Mouse (Mus musculus) heart, postnatal 10 days (tissue): Measurements from ENCODE around the gene Hrk. TPM values are rescaled to one million over a fixed set of nuclear protein-coding genes. Genes with fewer than 3 reads are reported as not detected.

Experiments used
- DNase-seq, 2 experiments: peaks; one replicate each; pipeline ENCODE4 v3.0.0; 2021
- intact Hi-C: fragments of 180-260 bp; cut with DNase I; formaldehyde crosslinking; loops from one replicate; pipeline ENCODE4 v1.15.1; 2025
- total RNA-seq, 2 experiments: library from RNA; stranded (reverse); gene quantifications; 2 replicates each; pipeline ENCODE4 v1.2.3; 2021

The Hrk gene
- total RNA-seq, result under 1 TPM; 0.30 to 0.38 TPM

DNA sequence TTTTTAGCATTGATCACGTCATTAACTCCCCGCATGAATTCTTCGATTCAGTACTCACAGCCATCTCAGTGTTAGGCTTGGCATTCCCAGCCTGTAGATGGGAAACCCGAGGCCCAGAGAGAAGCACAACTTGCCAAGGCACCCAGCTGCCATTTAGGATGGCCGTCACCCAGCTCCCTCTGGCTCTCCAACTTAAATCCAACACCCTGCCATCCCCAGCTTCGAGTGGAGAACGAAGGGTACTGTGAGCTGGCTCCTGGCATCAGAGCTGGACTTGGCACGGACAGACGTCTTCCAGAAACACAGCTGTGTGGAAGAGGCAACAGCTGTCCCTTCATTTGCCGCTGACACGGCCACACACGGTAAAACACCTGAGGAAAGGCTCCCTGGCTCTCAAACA lies at the start of gene Hrk:
TSS of gene Hrk (plus strand) at position 68 of the 400 bp plus-strand sequence.
- no peak for DNase-seq
- intact Hi-C loops, result no loop called here

DNA sequence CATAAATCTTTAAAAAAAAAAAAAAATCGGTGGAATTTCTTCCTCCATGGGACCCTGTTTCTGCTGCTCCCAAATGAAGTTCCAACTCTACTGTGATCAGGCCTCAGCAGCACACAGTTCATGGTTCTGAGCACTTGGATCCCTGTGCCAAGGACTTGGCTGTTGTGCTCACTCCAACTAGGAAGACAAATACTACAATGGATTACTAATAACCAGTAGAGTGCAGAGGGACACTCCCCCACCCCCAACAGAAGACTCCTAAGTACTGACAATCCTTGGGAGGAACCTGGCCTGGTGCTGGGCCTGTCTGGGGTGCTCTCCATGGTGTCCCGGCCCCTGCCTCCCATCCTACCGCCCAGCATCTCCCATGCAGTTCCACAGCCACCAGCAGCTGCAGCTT lies 46.1 kb upstream of the Hrk start:
- intact Hi-C loops, result no loop called here
- DNase-seq, result no peak

GRCm38 (mm10) chr5:118118922-118119321 lies 45.5 kb upstream of the Hrk start:
- DNase-seq, result no peak
- intact Hi-C loops, result no loop called here

DNA sequence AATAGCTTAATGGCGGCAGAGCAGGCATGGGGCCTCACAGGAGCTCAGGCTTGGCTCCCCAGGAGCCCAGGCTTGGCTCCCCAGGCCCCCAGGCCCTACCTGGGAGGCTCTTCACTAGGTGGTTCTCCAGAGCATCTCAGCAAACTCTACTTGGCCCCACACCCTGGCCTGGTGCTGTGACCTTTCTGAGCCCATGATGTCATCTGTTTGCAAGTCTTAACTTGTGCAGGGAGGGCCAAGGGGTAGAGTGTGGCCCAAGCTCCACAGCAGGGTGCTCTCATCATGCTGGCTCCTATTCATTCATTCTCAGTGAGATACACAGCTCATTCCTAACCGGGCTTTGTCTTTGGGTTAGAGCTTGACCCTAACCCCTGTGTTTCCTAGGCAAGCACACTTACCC lies 43.8 kb upstream of the Hrk start:
- intact Hi-C loops, result no loop called here

GRCm38 (mm10) chr5:118121928-118122327 lies 42.5 kb upstream of the Hrk start:
- intact Hi-C loops, result no loop called here
- DNase-seq, result no peak

More for the DNA sequence above, 43.8 kb upstream of the Hrk start:
- DNase-seq, result no peak

DNA sequence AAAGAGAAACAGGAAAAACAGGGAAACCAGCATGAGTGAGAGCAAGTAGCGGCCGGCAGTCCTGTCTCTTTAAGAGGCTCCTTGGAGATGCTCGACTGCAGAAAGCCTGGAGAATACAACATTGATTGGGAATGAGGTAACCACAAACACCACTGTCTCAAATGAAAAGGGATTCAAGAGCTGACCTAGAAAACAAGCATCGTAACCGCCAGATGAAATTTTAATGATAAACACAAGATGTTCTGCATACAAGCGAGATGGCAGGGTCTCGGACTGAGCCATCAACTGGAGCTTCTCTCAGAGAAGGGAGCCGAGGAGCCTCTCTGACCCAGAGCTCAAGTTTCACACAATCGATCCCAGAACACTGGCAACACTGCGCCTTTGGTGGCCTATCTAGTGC lies 41.4 kb upstream of the Hrk start:
- no peak for DNase-seq
- intact Hi-C loops, result no loop called here

GRCm38 (mm10) chr5:118126671-118127070 lies 37.8 kb upstream of the Hrk start:
- intact Hi-C loops, result no loop called here
- DNase-seq, result no peak

DNA sequence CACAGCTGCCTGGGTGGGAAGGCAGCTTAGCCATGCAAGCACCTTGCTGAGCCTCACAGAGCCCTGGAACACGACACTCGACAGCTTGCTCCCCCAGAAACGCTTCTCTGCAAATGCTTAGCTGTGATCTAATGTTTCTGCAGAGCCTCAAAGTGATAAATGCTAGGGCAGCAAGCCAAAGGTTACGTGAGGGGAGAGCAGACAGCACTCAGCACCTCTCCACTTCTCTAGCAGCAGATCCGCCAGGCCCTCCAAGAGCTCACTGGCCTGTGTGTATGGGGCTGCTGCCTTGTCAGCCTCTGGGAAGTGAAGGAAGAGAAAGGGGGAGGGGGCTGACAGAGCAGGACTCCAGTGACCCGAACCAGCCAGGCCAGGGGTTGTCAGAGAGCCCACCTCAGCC lies 36.2 kb upstream of the Hrk start:
- peak; percentile 76 to 77 for DNase-seq
- intact Hi-C loops, result no loop called here

DNA sequence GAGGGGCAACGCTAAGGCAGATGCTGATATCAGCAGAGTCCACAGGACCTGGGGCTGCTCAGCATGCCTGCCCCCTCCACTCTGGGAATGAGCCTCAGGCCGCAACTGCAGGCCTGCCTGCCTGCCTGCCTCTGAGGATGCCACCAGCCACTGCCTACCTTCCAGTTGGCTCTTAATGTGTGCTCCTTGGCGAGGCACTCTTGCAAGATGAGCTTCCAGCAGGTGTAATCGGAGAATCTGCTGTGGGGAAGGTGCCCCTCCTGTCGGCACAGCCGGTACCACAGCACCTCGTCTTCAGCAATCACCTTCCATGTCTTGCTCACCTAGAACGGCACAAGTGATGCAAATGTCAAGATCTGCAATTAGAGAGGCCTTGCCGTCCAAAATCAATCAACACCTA lies 35.8 kb upstream of the Hrk start:
- DNase-seq, result no peak
- intact Hi-C loops, result no loop called here

DNA sequence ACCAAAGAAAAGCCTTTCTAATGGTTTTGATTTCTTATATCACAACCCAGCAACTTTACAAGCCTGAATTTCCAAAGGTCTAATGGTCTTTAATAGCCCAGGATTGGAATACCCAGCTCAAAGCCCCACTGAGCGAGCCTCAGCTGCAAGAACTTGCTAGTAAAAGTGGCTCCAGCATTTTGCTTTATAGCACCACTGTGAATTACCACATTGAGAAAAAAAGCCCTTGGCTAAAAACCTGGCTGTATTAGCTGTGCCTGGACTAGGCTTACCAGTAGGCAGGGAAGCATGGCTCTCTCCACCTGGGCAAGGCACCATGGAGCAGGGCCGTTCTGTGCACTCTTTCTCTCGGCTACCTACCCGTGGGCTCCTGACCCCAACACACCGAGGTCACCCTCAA lies 28.1 kb upstream of the Hrk start:
- no peak for DNase-seq
- intact Hi-C loops, result no loop called here

DNA sequence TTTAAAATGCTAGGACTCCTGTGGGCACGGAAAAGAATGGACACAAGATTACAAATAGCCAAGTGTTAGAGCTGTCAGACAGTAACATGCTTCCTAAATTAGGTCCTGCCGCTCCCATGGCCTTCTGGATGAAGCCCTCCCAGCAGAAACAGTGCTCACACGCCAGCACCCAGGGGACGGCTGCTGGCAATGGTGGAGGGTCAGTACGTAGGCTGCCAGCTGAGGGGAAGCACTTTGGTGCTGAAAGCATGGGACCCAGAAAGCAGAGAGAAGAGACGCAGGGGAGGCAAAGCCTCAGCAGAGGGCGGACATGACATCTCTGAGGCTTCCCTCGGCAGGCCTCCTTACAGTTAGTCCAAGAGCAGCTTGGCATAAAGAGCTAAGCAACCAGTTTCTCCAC lies 24.8 kb upstream of the Hrk start:
- no peak for DNase-seq

GRCm38 (mm10) chr5:118142471-118142870 lies 22.0 kb upstream of the Hrk start:
- no peak for DNase-seq
- intact Hi-C loops, result no loop called here

More for the DNA sequence above, 24.8 kb upstream of the Hrk start:
- intact Hi-C loops, result no loop called here

DNA sequence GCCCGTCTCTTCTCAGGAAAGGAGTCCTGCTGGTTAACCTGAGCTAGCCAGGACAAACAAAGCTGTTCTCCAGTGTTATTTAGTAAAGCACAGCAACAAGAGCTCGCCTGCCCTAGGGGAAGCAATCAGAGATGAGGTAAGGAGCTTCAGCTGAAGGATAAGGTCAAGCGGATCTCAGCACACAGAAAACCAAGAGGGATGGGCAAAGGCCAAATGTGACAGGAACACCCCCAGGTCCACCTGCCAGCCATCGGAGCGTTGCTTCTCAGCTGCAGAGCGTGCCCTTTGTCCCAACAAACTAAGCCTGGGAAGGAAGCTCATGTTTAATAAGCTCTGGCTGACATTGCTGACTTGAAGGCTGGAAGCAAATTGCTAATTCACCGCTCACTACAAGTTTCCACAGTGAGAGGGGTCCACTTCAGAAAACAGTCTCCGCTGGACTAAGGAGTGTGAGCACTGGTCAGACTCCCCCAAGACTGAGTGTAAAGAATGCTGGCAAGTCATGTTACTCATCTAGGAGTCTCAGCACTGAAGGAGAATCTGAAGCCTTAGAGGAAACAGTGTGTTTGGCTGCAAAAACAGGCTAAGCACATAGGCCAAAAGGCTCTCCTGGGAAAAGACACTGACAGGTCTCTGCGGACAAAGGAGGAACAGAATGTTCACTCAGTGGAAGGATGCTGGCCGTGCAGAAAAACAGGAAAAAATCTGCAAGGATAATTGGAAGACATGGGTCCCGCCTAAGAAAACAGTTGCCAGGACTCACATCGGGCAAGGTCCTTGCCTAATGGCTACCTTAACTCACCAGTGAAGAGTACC lies 21.0 kb upstream of the Hrk start:
- intact Hi-C loops, result no loop called here
- DNase-seq, result peak; percentile 66 to 74

DNA sequence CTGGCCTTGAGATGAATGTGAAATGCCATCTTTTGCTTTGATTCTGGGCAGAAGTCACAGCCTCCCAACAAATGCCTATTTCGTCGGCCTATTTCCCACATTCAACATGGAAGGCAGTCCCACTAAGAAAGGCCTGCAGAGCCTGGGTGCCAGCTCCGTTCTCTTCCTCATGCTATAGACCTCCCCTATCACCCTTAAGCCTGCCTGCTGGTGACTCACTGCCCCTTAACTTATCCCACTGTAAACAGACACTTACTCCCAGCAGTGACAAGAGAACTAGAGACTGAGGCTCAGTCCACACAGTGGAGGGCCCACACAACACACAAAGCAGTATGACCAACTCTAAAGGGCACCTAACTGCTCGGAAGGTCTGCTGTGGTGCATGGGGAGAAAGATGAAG lies 20.1 kb upstream of the Hrk start:
- intact Hi-C loops, result no loop called here
- no peak for DNase-seq

DNA sequence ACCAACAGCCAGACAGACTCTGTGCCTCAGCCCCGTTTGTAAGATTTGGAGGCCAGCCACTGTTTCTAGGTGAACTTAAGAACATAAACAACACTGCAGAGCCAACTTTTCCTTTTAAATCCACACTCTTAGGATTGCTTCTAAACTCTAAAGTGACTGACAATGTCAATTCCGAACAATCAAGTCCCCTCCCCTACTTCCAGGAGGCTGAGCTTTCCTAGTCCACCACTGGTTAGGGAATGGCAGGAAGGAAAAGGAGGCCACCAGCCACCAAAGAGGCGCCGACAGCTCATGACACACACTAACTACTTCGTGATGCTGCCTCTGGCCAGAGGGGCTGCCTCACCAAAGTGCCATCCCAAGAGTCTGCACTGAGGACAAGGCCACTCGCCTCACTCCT lies 19.7 kb upstream of the Hrk start:
- intact Hi-C loops, result no loop called here
- DNase-seq, result no peak

DNA sequence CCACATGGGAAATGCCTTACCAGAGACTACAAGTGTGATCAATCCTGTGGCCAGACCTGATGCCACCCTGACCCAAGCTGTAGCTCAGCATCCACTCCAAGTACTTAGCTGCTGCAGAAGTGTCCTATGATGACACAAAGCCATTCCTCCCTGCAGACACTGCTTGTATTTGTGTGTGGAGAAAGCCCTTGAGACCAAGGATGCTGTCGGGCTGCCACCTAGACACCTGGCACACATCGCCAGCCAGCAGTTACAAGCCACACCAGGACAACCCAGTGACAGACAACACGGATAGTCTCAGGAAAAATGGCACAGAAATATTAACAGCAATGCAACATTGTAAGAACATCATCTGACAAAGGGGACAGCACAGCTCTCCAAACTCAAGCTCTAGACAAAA lies 19.0 kb upstream of the Hrk start:
- intact Hi-C loops, result no loop called here

GRCm38 (mm10) chr5:118145999-118146679 lies 18.3 kb upstream of the Hrk start:
- DNase-seq, result peak; percentile 54 to 57
- intact Hi-C loops, result no loop called here

More for the DNA sequence above, 19.0 kb upstream of the Hrk start:
- DNase-seq, result no peak

DNA sequence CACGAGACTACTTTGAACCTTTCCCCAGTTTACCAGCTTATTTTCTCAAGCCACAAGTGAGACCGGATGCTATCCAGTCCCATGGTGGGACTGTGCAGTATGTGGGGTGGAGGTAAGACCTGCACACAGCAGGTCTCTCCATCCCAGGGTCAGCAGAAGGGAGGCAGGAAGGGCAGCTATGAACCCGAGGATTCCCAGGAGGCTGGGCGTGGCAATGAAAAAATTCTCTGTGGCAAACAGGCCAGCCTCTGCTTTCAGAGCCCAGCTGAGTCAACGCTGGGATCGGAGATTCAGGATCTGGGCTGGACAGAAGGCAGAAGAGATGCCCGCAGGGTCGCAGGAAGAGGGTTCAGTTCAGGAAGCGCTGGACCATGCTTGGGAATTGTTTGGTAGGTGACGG lies 17.2 kb upstream of the Hrk start:
- intact Hi-C loops, result no loop called here
- DNase-seq, result no peak

DNA sequence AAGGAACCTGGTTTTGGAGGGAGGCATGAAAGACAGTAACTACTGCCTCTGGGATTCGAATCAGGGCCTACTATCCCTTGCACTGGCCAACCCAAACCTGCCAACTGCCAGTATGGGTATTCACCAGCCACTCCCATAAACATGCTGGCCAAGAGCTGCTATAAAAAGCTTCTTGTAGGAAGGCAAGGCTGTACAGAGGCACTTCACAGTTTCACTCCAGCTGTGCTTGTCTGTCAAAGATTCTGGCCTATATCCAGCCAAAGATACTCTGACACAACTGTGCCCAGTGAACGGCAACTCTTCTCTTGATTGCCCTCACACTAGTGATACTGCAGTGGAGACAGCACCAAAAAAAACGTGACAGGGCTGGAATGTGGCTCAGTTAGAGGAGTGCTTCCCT lies 14.7 kb upstream of the Hrk start:
- peak; percentile 55 to 66 for DNase-seq
- intact Hi-C loops, result no loop called here

GRCm38 (mm10) chr5:118154839-118155564 lies 9.4 kb upstream of the Hrk start, which contains the start of gene Fbxw8:
Gene Fbxw8, minus strand, starts transcription at chr5:118155464.
- intact Hi-C loops, result no loop called here

GRCm38 (mm10) chr5:118155565-118155947 lies 8.9 kb upstream of the Hrk start:
- intact Hi-C loops, result no loop called here
- no peak for DNase-seq

More at GRCm38 (mm10) chr5:118154839-118155564, 9.4 kb upstream of the Hrk start, which contains the start of gene Fbxw8:
- peak; percentile 89 to 94 for DNase-seq
